Mouse (Mus musculus) heart, embryonic 13.5 days (tissue): ENCODE measurements around the gene Grin3b. TPM values are rescaled to one million over a fixed set of nuclear protein-coding genes. Genes with fewer than 3 reads are reported as not detected.
A peak's percentile ranks its signal among the peaks of the same experiment; 100 is the strongest.

Experiments used
- ATAC-seq: fragments of 200-750 bp; cut with Nextera tagmentation; 2 replicates; pipeline ENCODE4 v1.8.0; 2017; ENCODE audit warnings: moderate TSS enrichment; ENCODE audit not compliant: insufficient number of reproducible peaks, low FRiP score, low TSS enrichment; ENCODE audit errors: extremely low read depth
- H3K27ac ChIP-seq: fragments of 300-500 bp; sonication (generic); replicated peaks from 2 replicates; pipeline ENCODE4 v1.5.1; 2015; ENCODE audit warnings: moderate library complexity, mild to moderate bottlenecking, inconsistent platforms
- H3K27me3 ChIP-seq: fragments of 300-500 bp; sonication (generic); replicated peaks from 2 replicates; pipeline ENCODE4 v1.6.1; 2015; ENCODE audit warnings: mild to moderate bottlenecking, inconsistent platforms
- H3K36me3 ChIP-seq: fragments of 300-500 bp; sonication (generic); 2 replicates; pipeline ENCODE4 v1.6.1; 2015; ENCODE audit warnings: mild to moderate bottlenecking, inconsistent platforms
- H3K4me1 ChIP-seq: fragments of 300-500 bp; sonication (generic); 2 replicates; pipeline ENCODE4 v1.6.1; 2015; ENCODE audit warnings: inconsistent platforms
- H3K4me2 ChIP-seq: fragments of 300-500 bp; sonication (generic); 2 replicates; pipeline ENCODE4 v1.6.1; 2015; ENCODE audit warnings: inconsistent platforms, mild to moderate bottlenecking, moderate library complexity
- H3K4me3 ChIP-seq: fragments of 300-500 bp; sonication (generic); 2 replicates; pipeline ENCODE4 v1.5.1; 2015; ENCODE audit warnings: moderate library complexity, mild to moderate bottlenecking, inconsistent platforms
- H3K9ac ChIP-seq: fragments of 300-500 bp; sonication (generic); 2 replicates; pipeline ENCODE4 v1.6.1; 2015; ENCODE audit warnings: inconsistent platforms, mild to moderate bottlenecking, moderate library complexity
- H3K9me3 ChIP-seq: fragments of 300-500 bp; sonication (generic); 2 replicates; pipeline ENCODE4 v1.6.1; 2016; ENCODE audit warnings: inconsistent platforms
- WGBS: fragments of 180-500 bp; shearing (Covaris S2); methylation state at CpG from one replicate; pipeline ENCODE4 v1.1.7; 2015; ENCODE audit warnings: mixed read lengths; 5-methylcytosine and 5-hydroxymethylcytosine counted together
- polyA plus RNA-seq: library from polyadenylated mRNA; unstranded; fragments of >200 nt; fragmentation: Nextera tagmentation; extraction: Ambion mirVana; gene quantifications from 2 replicates; pipeline ENCODE4 v1.2.1, GENCODE M21; 2015

Gene Grin3b
- polyA plus RNA-seq, 1 experiment from 2014 or later, result 0.09 TPM

- Histone ChIP-seq H3K27me3 (peaks cover 14% of the 10 kb centered on the region; the same call in 1 of the 2 replicates), H3K9me3 (no peaks in the 10 kb centered on the region), H3K27ac (no peak overlapping the region), H3K4me2 (peak overlapping the region; percentile 64), H3K4me3 (peak overlapping the region; percentile 44), H3K9ac (peak overlapping the region; percentile 76; the same call in 1 of the 2 replicates), H3K4me1 (peaks cover 34% of the 10 kb centered on the region), H3K36me3 (peaks cover 10% of the 10 kb centered on the region)
- 80% methylated on average over 18 of the region's 18 CpGs for WGBS
- ATAC-seq, result no peak
Observed at GRCm38 (mm10) chr10:80020603-80021319, 50.2 kb downstream of the Grin3b start.

- H3K27me3 ChIP-seq, result peaks cover 9% of the 10 kb centered on the region; the same call in 1 of the 2 replicates
- H3K9me3 ChIP-seq, result no peaks in the 10 kb centered on the region
- 90% methylated on average over 13 of the region's 13 CpGs for WGBS
- no peak overlapping the region for H3K4me2 ChIP-seq
- H3K36me3 ChIP-seq, result peaks cover 10% of the 10 kb centered on the region
- no peak for ATAC-seq
- H3K9ac ChIP-seq, result no peak overlapping the region
- no peak overlapping the region for H3K27ac ChIP-seq
- no peak overlapping the region for H3K4me3 ChIP-seq
- H3K4me1 ChIP-seq, result peaks cover 30% of the 10 kb centered on the region
Observed at GRCm38 (mm10) chr10:80021320-80021641, 50.8 kb downstream of the Grin3b start.

GRCm38 (mm10) chr10:80022164-80022563 lies 51.6 kb downstream of the Grin3b start:
- H3K27me3 ChIP-seq, result peaks cover 4% of the 10 kb centered on the region; the same call in 1 of the 2 replicates
- no peak overlapping the region for H3K27ac ChIP-seq
- H3K4me1 ChIP-seq, result peaks cover 26% of the 10 kb centered on the region
- peaks cover 10% of the 10 kb centered on the region for H3K36me3 ChIP-seq
- H3K4me2 ChIP-seq, result no peak overlapping the region
- 90% methylated on average over 12 of the region's 12 CpGs for WGBS
- no peaks in the 10 kb centered on the region for H3K9me3 ChIP-seq
- ATAC-seq, result no peak
- H3K4me3 ChIP-seq, result no peak overlapping the region
- no peak overlapping the region for H3K9ac ChIP-seq

- Histone ChIP-seq H3K27ac (no peak overlapping the region), H3K4me2 (no peak overlapping the region), H3K36me3 (peaks cover 14% of the 10 kb centered on the region), H3K4me3 (no peak overlapping the region), H3K9me3 (no peaks in the 10 kb centered on the region), H3K27me3 (peaks cover under 1% of the 10 kb centered on the region; the same call in 1 of the 2 replicates), H3K9ac (no peak overlapping the region), H3K4me1 (peaks cover 24% of the 10 kb centered on the region)
- no peak for ATAC-seq
- 90% methylated on average over 8 of the region's 8 CpGs for WGBS
Observed at GRCm38 (mm10) chr10:80022806-80023205, 52.3 kb downstream of the Grin3b start.

GRCm38 (mm10) chr10:80023758-80024157 lies 53.2 kb downstream of the Grin3b start:
- H3K27me3 ChIP-seq, result no peaks in the 10 kb centered on the region; the same call in 1 of the 2 replicates
- H3K9me3 ChIP-seq, result no peaks in the 10 kb centered on the region
- H3K9ac ChIP-seq, result no peak overlapping the region
- peaks cover 20% of the 10 kb centered on the region for H3K4me1 ChIP-seq
- WGBS, result 84% methylated on average over 5 of the region's 5 CpGs
- no peak overlapping the region for H3K4me2 ChIP-seq
- peaks cover 16% of the 10 kb centered on the region for H3K36me3 ChIP-seq
- ATAC-seq, result no peak
- H3K27ac ChIP-seq, result no peak overlapping the region
- no peak overlapping the region for H3K4me3 ChIP-seq

- no peak overlapping the region for H3K27ac ChIP-seq
- peaks cover 14% of the 10 kb centered on the region for H3K4me1 ChIP-seq
- 72% methylated on average over 15 of the region's 15 CpGs for WGBS
- H3K9ac ChIP-seq, result 0 out of 2 replicates have a peak overlapping the region, but pooled peaks have one; percentile 38
- no peak for ATAC-seq
- no peak overlapping the region for H3K4me2 ChIP-seq
- peaks cover 22% of the 10 kb centered on the region for H3K36me3 ChIP-seq
- H3K9me3 ChIP-seq, result no peaks in the 10 kb centered on the region
- H3K27me3 ChIP-seq, result no peaks in the 10 kb centered on the region; the same call in 1 of the 2 replicates
- H3K4me3 ChIP-seq, result no peak overlapping the region
Observed at GRCm38 (mm10) chr10:80024229-80025043, 53.9 kb downstream of the Grin3b start.

GRCm38 (mm10) chr10:80025044-80025347 lies 54.5 kb downstream of the Grin3b start:
- Histone ChIP-seq H3K9ac (no peak overlapping the region), H3K27me3 (no peaks in the 10 kb centered on the region; the same call in 1 of the 2 replicates), H3K4me2 (no peak overlapping the region), H3K4me3 (no peak overlapping the region), H3K27ac (no peak overlapping the region), H3K36me3 (peaks cover 24% of the 10 kb centered on the region), H3K9me3 (no peaks in the 10 kb centered on the region), H3K4me1 (peaks cover 8% of the 10 kb centered on the region)
- WGBS, result 53% methylated on average over 4 of the region's 4 CpGs
- ATAC-seq, result no peak

- Histone ChIP-seq H3K27me3 (no peaks in the 10 kb centered on the region; the same call in 1 of the 2 replicates), H3K4me2 (no peak overlapping the region), H3K4me1 (0 out of 2 replicates have a peak, but pooled peaks cover 3% of the 10 kb centered on the region), H3K36me3 (peaks cover 25% of the 10 kb centered on the region), H3K4me3 (no peak overlapping the region), H3K27ac (no peak overlapping the region), H3K9me3 (no peaks in the 10 kb centered on the region), H3K9ac (no peak overlapping the region)
- no peak for ATAC-seq
- 75% methylated on average over 10 of the region's 10 CpGs for WGBS
Observed at GRCm38 (mm10) chr10:80025463-80025862, 54.9 kb downstream of the Grin3b start.

GRCm38 (mm10) chr10:80025889-80026288 lies 55.4 kb downstream of the Grin3b start:
- Histone ChIP-seq H3K4me3 (no peak overlapping the region), H3K4me2 (no peak overlapping the region), H3K27me3 (no peaks in the 10 kb centered on the region), H3K9ac (no peak overlapping the region), H3K27ac (no peak overlapping the region), H3K9me3 (no peaks in the 10 kb centered on the region), H3K36me3 (peaks cover 29% of the 10 kb centered on the region), H3K4me1 (no peaks in the 10 kb centered on the region)
- no peak for ATAC-seq
- WGBS, result 69% methylated on average over 12 of the region's 12 CpGs
